Mouse (Mus musculus): ENCODE results near the gene Dgkz.
A peak's percentile ranks its signal among the peaks of the same experiment; 100 is the strongest.

Dgkz gene

GRCm38 (mm10) chr2:91993409-91993808 lies 17.7 kb upstream of the Dgkz start:
- DNase-seq (ENCODE audit: low spot score), result no peak

DNA sequence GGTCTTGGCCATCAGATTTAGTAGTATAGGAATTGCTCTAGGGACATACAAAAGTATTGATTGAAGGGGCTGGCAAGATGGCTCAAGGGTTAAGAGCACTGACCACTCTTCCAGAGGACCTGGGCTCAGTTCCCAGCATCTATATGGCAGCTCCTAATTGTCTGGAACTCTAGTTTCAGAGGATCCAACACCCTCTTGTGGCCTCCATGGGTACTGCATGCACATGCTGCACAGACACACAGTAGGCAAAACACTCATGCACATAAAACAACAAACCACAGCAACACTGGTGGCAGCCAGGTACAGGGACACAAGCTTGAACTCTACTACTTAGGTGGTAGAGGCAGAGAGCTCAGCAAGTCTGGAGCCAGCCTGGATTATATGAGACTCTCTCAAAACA lies 14.1 kb upstream of the Dgkz start:
- DNase-seq (ENCODE audit: low spot score), result no peak

DNA sequence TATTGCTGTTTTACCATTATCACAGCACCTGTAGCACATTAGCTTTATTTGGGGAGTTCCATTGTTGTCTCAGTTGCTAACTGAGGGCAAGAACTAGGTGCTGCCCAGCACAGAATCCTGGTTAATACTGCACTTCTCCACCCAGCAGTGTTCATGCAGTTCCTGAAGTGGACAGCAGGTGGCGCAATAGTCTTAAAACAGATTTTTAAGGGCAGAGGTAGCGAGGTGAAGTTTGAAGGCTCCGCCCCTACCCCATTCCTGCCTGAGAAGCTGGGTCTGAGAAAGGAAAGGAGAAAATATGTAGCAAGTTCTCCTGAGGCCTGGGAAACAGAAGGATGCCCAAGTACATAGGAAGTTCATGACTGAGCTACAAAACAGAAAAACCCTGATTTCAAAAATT lies 11.9 kb upstream of the Dgkz start:
- peak; percentile 85 for DNase-seq (ENCODE audit: low spot score)

GRCm38 (mm10) chr2:91986071-91986470 lies 10.4 kb upstream of the Dgkz start:
- peak; percentile 72 for DNase-seq (ENCODE audit: low spot score)

- peak; percentile 45 for DNase-seq (ENCODE audit: low spot score)
Observed at GRCm38 (mm10) chr2:91984906-91985525, 9.4 kb upstream of the Dgkz start.

GRCm38 (mm10) chr2:91984439-91984838 lies 8.8 kb upstream of the Dgkz start:
- DNase-seq (ENCODE audit: low spot score), result peak; percentile 87

DNA sequence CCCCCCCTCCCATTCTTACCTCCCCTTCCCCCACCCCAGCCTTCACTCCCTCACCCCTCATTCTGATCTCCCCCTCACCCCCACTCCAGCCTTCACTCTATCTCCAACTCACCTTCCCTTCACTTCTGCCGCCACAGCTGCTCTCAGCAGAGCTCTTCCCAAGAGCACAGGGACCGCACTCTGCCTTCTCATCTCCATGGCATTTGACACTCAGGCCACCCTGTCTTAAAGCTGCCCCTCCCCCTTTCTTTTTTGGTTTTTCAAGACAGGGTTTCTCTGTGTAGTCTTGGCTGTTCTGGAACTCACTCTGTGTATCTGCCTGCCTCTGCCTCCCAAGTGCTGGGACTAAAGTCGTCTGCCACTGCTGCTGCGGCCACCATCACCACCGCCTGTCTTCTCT lies 5.2 kb upstream of the Dgkz start:
- no peak for DNase-seq (ENCODE audit: low spot score)

- DNase-seq (ENCODE audit: low spot score), result no peak
Observed at GRCm38 (mm10) chr2:91980245-91980644, 4.6 kb upstream of the Dgkz start.

- DNase-seq (ENCODE audit: low spot score), result peak; percentile 74
Observed at GRCm38 (mm10) chr2:91978547-91978946, 2.9 kb upstream of the Dgkz start.

DNA sequence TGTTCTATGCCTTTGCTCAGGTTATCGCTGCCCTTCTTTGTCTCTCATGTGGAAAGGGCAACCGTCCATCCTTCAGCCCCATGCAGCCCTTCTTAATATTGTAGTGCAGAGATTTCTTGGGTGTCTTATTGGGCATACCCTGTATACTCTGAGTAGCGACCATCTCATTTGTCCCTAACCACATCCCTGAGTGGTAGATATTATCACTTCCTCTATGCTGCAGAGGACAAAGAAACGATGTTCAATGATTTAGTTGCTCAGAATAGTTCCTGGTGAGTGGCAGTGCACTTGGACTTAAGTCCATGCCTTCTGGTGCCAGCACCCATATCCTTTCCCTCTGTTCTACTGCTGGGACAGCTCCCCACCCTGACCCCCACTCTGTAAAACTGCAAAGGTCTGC lies 2.3 kb upstream of the Dgkz start:
- DNase-seq (ENCODE audit: low spot score), result no peak

DNA sequence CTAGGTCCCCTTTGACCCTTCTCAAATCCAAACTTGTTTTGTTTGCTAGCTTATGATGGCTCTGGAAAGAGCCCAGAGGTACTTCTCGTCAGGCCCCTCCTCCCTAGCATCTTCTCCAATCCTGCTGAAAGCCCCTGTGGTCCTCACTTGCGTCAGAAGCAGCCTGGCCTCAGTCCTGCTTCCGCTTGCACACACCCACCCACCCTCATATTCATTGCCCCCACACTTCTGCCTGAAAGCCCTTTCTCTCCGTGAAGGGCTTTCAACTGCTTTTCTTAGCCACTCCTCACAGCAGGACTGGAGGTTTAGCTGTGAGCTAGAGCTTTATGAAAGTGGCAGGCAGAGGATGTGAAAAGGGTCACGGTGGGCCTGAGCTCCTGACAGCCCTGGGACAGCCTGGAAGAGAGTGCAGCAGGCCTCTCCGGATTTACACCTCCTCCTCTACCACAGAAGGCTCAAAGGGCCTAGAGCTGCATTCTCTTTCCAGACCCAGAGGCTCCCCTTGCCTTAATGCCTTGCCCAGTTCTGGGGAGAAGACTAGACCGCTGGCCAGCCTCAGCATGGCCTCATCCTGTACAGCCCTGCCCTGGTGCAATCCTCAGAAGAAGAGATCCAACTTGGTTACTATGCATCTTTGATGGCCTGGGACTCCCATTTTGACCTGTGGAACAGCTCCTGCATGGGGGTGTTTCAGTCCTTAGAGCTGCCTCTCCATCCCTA lies 2.1 kb downstream of the Dgkz start:
- DNase-seq (ENCODE audit: low spot score), result no peak

- no peak for DNase-seq (ENCODE audit: low spot score)
Observed at GRCm38 (mm10) chr2:91972121-91972566, 3.5 kb downstream of the Dgkz start.

- DNase-seq (ENCODE audit: low spot score), result peak; percentile 26
Observed at GRCm38 (mm10) chr2:91971231-91972097, 4.2 kb downstream of the Dgkz start.

DNA sequence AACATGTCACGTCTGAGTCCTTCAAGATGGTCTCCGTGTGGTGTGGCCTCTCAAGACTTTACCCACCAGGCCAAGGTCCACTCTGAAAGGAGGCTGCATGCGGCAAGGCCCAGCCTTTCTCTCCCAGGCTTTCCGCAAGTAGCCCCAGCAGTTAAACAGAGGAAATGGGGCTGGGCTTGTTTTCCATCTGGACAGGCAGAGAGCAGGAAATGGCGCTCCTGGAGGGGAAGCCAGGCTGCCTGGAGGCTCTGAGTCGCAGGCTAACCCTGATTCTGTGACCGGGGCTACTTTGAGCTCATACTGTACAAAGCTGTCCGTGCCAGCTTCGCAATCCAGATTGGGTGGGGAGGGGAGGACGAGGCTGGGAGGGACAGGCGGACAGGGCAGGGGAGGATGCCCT lies 7.7 kb downstream of the Dgkz start:
- no peak for DNase-seq (ENCODE audit: low spot score)

- DNase-seq (ENCODE audit: low spot score), result no peak
Observed at GRCm38 (mm10) chr2:91966367-91966766, 9.3 kb downstream of the Dgkz start.

- DNase-seq (ENCODE audit: low spot score), result no peak
Observed at GRCm38 (mm10) chr2:91965417-91965816, 10.2 kb downstream of the Dgkz start.

- DNase-seq (ENCODE audit: low spot score), result no peak
Observed at GRCm38 (mm10) chr2:91964610-91965204, 11.0 kb downstream of the Dgkz start.

DNA sequence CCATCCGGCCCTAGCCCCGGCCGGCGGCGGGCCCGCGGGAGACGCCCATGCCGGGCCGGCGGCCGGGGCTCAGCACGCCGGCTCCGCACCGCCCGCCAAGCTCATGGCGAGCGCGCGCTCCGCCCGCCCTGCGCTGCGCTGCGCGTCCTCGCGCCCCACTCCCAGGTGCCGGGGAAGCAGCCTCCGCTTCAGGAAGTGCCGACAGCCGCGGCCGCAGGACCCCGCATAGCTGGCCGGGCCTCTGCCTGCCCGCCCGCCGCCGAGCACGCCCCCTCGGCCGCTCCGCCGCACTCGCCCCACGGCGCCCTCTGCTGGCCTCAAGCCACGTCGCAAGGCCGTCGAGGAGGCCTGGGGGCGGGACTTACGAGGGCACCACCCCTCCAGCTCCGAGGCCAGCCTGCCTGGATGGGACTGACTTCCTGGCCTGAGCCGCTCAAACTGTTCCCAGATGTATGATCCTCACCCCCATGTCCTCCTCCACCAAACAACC lies 12.2 kb downstream of the Dgkz start:
- DNase-seq (ENCODE audit: low spot score), result peak; percentile 95

- no peak for DNase-seq (ENCODE audit: low spot score)
Observed at GRCm38 (mm10) chr2:91962864-91963401, 12.7 kb downstream of the Dgkz start.

DNA sequence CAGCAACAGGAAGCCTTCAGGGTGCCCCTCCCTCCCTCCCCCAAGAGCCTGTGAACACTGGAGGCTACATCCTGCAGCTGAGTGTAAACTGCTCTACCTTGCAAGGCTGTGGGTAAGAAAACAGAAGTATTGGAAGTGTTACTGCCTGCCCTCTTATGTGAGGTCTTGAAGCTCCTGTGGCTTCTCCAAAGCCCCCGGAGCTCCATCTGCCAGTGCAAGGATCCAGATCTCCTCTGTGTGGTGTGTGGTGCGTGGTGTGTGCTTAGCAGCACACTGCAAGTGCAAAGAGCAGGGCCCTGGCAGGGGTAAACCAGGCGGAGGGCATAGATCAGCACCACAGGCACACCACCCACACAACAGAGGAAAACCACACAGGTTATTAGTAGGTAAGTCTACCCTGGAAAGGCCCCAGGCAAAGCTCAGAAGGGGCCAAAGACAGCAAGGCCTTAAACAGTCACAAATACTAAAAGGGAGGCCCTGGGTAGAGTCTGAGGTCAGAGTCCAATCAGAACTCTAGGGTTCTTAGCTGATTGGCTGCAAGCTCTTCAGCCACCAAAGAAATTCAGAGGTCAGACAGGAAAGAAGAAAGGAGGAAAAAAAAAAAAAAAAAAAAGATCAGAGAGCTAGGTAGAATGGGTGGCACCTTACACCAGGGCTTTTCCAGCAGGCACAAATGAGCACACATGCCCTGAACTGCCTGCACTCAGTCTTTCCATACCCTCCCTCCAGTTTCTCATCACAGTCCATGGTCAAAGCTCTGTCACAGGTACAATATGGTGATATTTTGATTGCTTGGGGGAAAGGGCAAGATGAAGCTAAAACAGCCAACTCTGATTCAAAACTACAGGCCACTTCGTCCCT lies 13.5 kb downstream of the Dgkz start:
- no peak for DNase-seq (ENCODE audit: low spot score)

DNA sequence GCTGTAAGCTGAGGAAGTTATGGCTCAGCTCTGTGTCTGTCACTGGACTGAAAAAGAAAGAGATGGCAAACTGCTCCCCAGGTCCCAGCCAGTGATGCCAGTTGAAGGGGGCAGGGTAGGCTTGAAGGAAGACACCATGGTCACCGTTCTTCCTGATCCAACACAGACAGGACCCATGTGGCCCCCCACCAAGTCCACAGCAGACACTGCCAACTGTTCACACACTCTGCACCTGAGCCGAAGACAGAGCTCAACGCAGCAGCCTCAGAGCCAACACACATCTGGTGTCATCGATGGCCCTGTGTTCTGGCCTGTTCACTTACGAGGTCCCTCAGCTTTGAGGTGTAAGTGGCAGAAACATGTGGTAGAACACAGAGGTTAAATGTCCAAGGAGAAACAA lies 15.2 kb downstream of the Dgkz start:
- DNase-seq (ENCODE audit: low spot score), result no peak
